Mouse (Mus musculus) hindbrain, embryonic 12.5 days (tissue): Measurements from ENCODE around the gene Gm20905. TPM values are rescaled to one million over a fixed set of nuclear protein-coding genes. Genes with fewer than 3 reads are reported as not detected.
"Not testable (repeated sequence)": the region's sequence is repeated elsewhere in the genome, so short reads cannot be mapped to it uniquely, and the experiment has no call there.

ENCODE experiments used
- ATAC-seq: fragments of 200-750 bp; cut with Nextera tagmentation; 2 replicates; pipeline ENCODE4 v1.8.0; 2017; ENCODE audit warnings: moderate TSS enrichment; ENCODE audit not compliant: low FRiP score
- H3K27ac ChIP-seq: fragments of 300-500 bp; sonication (generic); 2 replicates; pipeline ENCODE4 v1.5.1; 2016; ENCODE audit warnings: mild to moderate bottlenecking
- H3K27me3 ChIP-seq: fragments of 300-500 bp; sonication (generic); 2 replicates; pipeline ENCODE4 v1.6.1; 2016; ENCODE audit warnings: mild to moderate bottlenecking
- H3K36me3 ChIP-seq: fragments of 300-500 bp; sonication (generic); 2 replicates; pipeline ENCODE4 v1.6.1; 2016; ENCODE audit warnings: mild to moderate bottlenecking
- H3K4me1 ChIP-seq: fragments of 300-500 bp; sonication (generic); 2 replicates; pipeline ENCODE4 v1.6.1; 2016
- H3K4me2 ChIP-seq: fragments of 300-500 bp; sonication (generic); replicated peaks from 2 replicates; pipeline ENCODE4 v1.6.1; 2016; ENCODE audit warnings: mild to moderate bottlenecking
- H3K4me3 ChIP-seq: fragments of 300-500 bp; sonication (generic); 2 replicates; pipeline ENCODE4 v1.5.1; 2016; ENCODE audit warnings: mild to moderate bottlenecking
- H3K9ac ChIP-seq: fragments of 300-500 bp; sonication (generic); 2 replicates; pipeline ENCODE4 v1.6.1; 2016; ENCODE audit warnings: mild to moderate bottlenecking, moderate library complexity
- H3K9me3 ChIP-seq: fragments of 300-500 bp; sonication (generic); replicated peaks from 2 replicates; pipeline ENCODE4 v1.6.1; 2016; ENCODE audit warnings: mild to moderate bottlenecking
- WGBS: fragments of 180-500 bp; shearing (Covaris S2); methylation state at CpG from one replicate; pipeline ENCODE4 v1.1.7; 2016; 5-methylcytosine and 5-hydroxymethylcytosine counted together
- polyA plus RNA-seq: library from polyadenylated mRNA; unstranded; fragments of >200 nt; fragmentation: Nextera tagmentation; extraction: Ambion mirVana; gene quantifications from 2 replicates; pipeline ENCODE4 v1.2.1, GENCODE M21; 2016

Gene Gm20905
- polyA plus RNA-seq: not detected in 2 replicates

DNA sequence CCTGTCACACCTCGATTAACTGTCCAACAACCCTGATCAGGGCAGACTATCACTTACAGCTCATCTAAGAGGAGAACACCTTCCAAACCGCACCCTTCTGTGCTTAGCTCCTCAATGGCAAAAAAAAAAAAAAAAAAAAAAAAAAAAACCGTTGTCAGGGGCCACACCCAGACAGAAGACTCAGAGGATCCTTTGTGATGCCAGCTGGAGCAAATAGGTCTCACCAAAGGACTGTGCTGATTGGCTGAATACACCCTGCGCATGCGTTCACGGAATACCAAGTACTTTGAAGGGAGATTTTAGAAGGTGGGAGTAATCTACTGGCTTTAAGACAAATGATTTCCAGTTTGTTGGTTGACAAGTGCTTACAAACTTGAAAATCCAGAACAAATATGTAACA lies at the start of gene Gm20905:
Gm20905 (minus strand) TSS at position 101 of the 400 bp plus-strand sequence.
- not testable (repeated sequence) for H3K36me3 ChIP-seq, ATAC-seq, H3K27me3 ChIP-seq, H3K9me3 ChIP-seq, H3K9ac ChIP-seq, H3K4me3 ChIP-seq, H3K4me2 ChIP-seq, H3K4me1 ChIP-seq, H3K27ac ChIP-seq
- WGBS: no CpG with 5 or more reads among the region's 6 CpGs
